Comparison of ENCODE assay signal across 8 mouse cellular contexts in the genomic region with DNA sequence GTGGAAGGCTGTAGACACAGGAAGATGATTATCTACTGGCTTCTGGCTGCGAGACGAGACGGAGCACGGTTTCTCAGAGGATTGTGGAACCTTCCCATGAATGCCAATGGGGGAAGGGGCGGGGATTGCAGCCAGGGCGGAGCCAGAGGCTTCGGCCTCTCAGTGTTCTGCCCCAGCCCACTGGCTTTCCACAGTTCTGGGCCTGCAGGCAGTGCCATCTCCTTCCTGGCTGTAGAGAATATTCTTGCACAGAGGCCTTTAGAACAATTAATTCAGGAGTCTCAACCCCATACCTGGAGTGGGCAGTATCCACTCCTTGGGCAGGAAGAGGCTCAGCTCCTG. TPM values are rescaled to one million over a fixed set of nuclear protein-coding genes. Genes with fewer than 3 reads are reported as not detected.
A peak's percentile ranks its signal among the peaks of the same experiment; 100 is the strongest.
DNase-seq lines count a peak whose midpoint lies in the region; ATAC-seq lines count a peak whose summit lies in the region.

No protein-coding gene starts in this region.

- H3K36me3 ChIP-seq in embryonic facial prominence, embryonic 12.5 days = no peaks in the 10 kb centered on the region
- H3K36me3 ChIP-seq in intestine, embryonic 14.5 days (ENCODE audit: control insufficient read depth, insufficient read depth, low read length) = no peaks in the 10 kb centered on the region
- no peaks in the 10 kb centered on the region for H3K36me3 ChIP-seq in lung, embryonic 16.5 days (ENCODE audit: control insufficient read depth, insufficient read depth, low read length)

- 6% methylated on average over 7 of the region's 7 CpGs for WGBS in embryonic facial prominence, embryonic 12.5 days
- 8% methylated on average over 6 of the region's 7 CpGs for WGBS in intestine, embryonic 14.5 days
- 4% methylated on average over 7 of the region's 7 CpGs for WGBS in lung, embryonic 16.5 days

- 0 out of 2 replicates have a peak overlapping the region, but pooled peaks have one; percentile 0 for H3K4me3 ChIP-seq in embryonic facial prominence, embryonic 12.5 days
- H3K4me3 ChIP-seq in intestine, embryonic 14.5 days (ENCODE audit: low read depth, low read length) = peak overlapping the region; percentile 20; the same call in 1 of the 2 replicates
- H3K4me3 ChIP-seq in lung, embryonic 16.5 days (ENCODE audit: low read length) = peak overlapping the region; percentile 24

- peak overlapping the region; percentile 23 for H3K4me2 ChIP-seq in embryonic facial prominence, embryonic 12.5 days (replicated peaks)
- H3K4me2 ChIP-seq in intestine, embryonic 14.5 days (ENCODE audit: low read length) = peak overlapping the region; percentile 44
- peak overlapping the region; percentile 52 for H3K4me2 ChIP-seq in lung, embryonic 16.5 days (ENCODE audit: low read depth, low read length)

- H3K9me3 ChIP-seq in embryonic facial prominence, embryonic 12.5 days = no peaks in the 10 kb centered on the region
- H3K9me3 ChIP-seq in intestine, embryonic 14.5 days (ENCODE audit: control insufficient read depth, low read length) = no peaks in the 10 kb centered on the region
- H3K9me3 ChIP-seq in lung, embryonic 16.5 days (ENCODE audit: control insufficient read depth, low read length) = no peaks in the 10 kb centered on the region

- no peaks in the 10 kb centered on the region for H3K4me1 ChIP-seq in embryonic facial prominence, embryonic 12.5 days
- no peaks in the 10 kb centered on the region for H3K4me1 ChIP-seq in intestine, embryonic 14.5 days (replicated peaks; ENCODE audit: control insufficient read depth, insufficient read depth, low read length)
- H3K4me1 ChIP-seq in lung, embryonic 16.5 days (replicated peaks; ENCODE audit: control insufficient read depth, insufficient read depth, low read length) = no peaks in the 10 kb centered on the region

- intact Hi-C loops in gastrocnemius, postnatal 14 days (cut with DNase I; ENCODE audit: low total_unique reads) = no loop called here

- no peak overlapping the region for H3K27ac ChIP-seq in embryonic facial prominence, embryonic 12.5 days
- no peak overlapping the region for H3K27ac ChIP-seq in intestine, embryonic 14.5 days (ENCODE audit: low read depth)
- H3K27ac ChIP-seq in lung, embryonic 16.5 days (ENCODE audit: low read length) = no peak overlapping the region

- 0 out of 2 replicates have a peak, but pooled peaks have one; percentile 47 for ATAC-seq in embryonic facial prominence, embryonic 12.5 days (ENCODE audit: insufficient number of reproducible peaks, insufficient read depth, low FRiP score, low TSS enrichment)
- ATAC-seq in intestine, embryonic 14.5 days (replicated peaks; ENCODE audit: low FRiP score, low TSS enrichment, low read depth) = 0 out of 2 replicates have a peak, but pooled peaks have one; percentile 36
- 0 out of 2 replicates have a peak, but pooled peaks have one; percentile 54 for ATAC-seq in lung, embryonic 16.5 days (ENCODE audit: low read depth)
- ATAC-seq in cerebellum, adult (ENCODE audit: insufficient number of reproducible peaks, low FRiP score, low TSS enrichment) = no peak

- H3K27me3 ChIP-seq in embryonic facial prominence, embryonic 12.5 days = no peaks in the 10 kb centered on the region
- no peaks in the 10 kb centered on the region for H3K27me3 ChIP-seq in intestine, embryonic 14.5 days (replicated peaks; ENCODE audit: control insufficient read depth, insufficient read depth, low read length)
- H3K27me3 ChIP-seq in lung, embryonic 16.5 days (ENCODE audit: control insufficient read depth, insufficient read depth, low read depth, low read length) = no peaks in the 10 kb centered on the region

- peak; percentile 38 for DNase-seq in gastrocnemius, postnatal 14 days
- no peak for DNase-seq in gastrocnemius, postnatal 4 days (ENCODE audit: low spot score in 2 of 2)
- no peak for DNase-seq in intestine, embryonic 14.5 days (ENCODE audit: low spot score)
- no peak for DNase-seq in cerebellum, adult 11-12 months
- DNase-seq in cerebellum, adult 9-10 months = no peak

- no peak overlapping the region for H3K9ac ChIP-seq in embryonic facial prominence, embryonic 12.5 days
- H3K9ac ChIP-seq in intestine, embryonic 14.5 days (ENCODE audit: low read length) = 0 out of 2 replicates have a peak overlapping the region, but pooled peaks have one; percentile 10
- H3K9ac ChIP-seq in lung, embryonic 16.5 days (ENCODE audit: low read length) = peak overlapping the region; percentile 45

RNA-seq across cellular contexts. Expression of gene Lmx1b, which starts 18.9 kb away (rescaled TPM):
- under 1 TPM; 0.39 to 0.51 TPM for total RNA-seq in gastrocnemius, postnatal 14 days (2021)
- 1 to 10 TPM in 1 of 2 experiments, under 1 TPM in 1; 0.98 to 1.3 TPM for total RNA-seq in gastrocnemius, postnatal 4 days (2021)
- polyA plus RNA-seq in embryonic facial prominence, embryonic 12.5 days (2016; fragmentation: Nextera tagmentation; extraction: Ambion mirVana) = 0.74 and 1.0 TPM in 2 replicates
- 0.07 TPM in 1 of 2 replicates, not detected in the other for polyA plus RNA-seq in intestine, embryonic 14.5 days (2014; fragmentation: Nextera tagmentation; extraction: Ambion mirVana)
- 0.05 TPM in 1 of 2 replicates, not detected in the other for polyA plus RNA-seq in lung, embryonic 16.5 days (2015; fragmentation: Nextera tagmentation; extraction: Ambion mirVana)
